Mouse (Mus musculus): ENCODE measurements around the gene Mlana. TPM values are rescaled to one million over a fixed set of nuclear protein-coding genes. Genes with fewer than 3 reads are reported as not detected.

Mlana gene
- polyA plus RNA-seq, 1 experiment from 2014 or later, result 0.26 TPM

DNA sequence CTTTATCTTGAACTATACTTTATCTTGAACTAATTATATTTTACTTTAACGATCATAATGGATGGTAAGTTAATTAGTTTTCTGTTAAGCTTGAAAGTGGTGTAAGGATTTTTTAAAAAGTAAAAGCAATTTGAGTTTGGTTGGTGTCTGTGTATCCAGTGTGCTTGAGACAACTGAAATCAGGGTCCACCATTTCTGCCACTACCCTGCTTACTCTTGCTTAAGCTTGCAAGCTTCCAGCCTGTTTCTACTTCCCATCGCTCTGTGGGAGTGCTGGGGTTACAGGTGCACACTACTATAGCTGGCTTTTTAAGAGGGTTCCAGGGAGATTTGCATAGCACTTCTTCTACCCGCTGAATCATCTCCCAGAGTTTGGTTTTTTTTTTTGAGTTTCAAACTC, 11.8 kb downstream of the Mlana start:
- no peak overlapping the region for H3K4me3 ChIP-seq (ENCODE audit: low read depth, low read length)
- no peaks in the 10 kb centered on the region for H3K27me3 ChIP-seq (ENCODE audit: control insufficient read depth, insufficient read depth, low read length)
- WGBS, result 82% methylated on average over 3 of the region's 3 CpGs
- H3K4me1 ChIP-seq (ENCODE audit: control insufficient read depth, insufficient read depth, low read length), result no peaks in the 10 kb centered on the region
- DNase-seq (ENCODE audit: low spot score, missing footprints) (peak; percentile 69), ATAC-seq (ENCODE audit: low FRiP score) (no peak)
- H3K9ac ChIP-seq (ENCODE audit: low read length), result no peak overlapping the region
- no peak overlapping the region for H3K4me2 ChIP-seq
- H3K36me3 ChIP-seq (ENCODE audit: control insufficient read depth, insufficient read depth, low read length), result no peaks in the 10 kb centered on the region
- no peak overlapping the region for H3K27ac ChIP-seq (ENCODE audit: low read depth, low read length)
- no peaks in the 10 kb centered on the region for H3K9me3 ChIP-seq (ENCODE audit: control insufficient read depth, low read length)

DNA sequence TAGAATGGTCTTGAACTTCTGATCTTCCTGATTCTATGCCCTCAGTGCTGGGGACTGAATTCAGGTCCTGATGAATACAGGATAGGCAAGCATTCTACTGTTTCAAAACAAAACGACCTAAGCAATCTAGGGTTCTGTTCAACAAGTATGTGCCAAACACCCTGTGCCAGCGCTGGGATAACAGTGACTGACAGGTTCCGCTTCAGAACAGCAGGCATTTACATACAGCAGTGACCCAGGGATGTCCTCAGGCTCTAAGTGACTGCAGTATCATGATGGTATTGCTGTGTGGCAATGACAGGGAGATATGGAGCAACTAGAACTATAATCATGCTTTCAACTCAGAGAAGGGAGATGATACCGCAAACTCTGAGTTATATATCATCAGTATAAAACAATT, 15.8 kb downstream of the Mlana start:
- peaks cover 4% of the 10 kb centered on the region; the same call in 1 of the 2 replicates for H3K36me3 ChIP-seq (ENCODE audit: control insufficient read depth, insufficient read depth, low read length)
- H3K4me3 ChIP-seq (ENCODE audit: low read depth, low read length), result no peak overlapping the region
- no peak overlapping the region for H3K4me2 ChIP-seq
- no peaks in the 10 kb centered on the region for H3K27me3 ChIP-seq (ENCODE audit: control insufficient read depth, insufficient read depth, low read length)
- DNase-seq (ENCODE audit: low spot score, missing footprints) (peak; percentile 56), ATAC-seq (ENCODE audit: low FRiP score) (no peak)
- WGBS, result 87% methylated on average over 4 of the region's 4 CpGs
- H3K9ac ChIP-seq (ENCODE audit: low read length), result no peak overlapping the region
- H3K9me3 ChIP-seq (ENCODE audit: control insufficient read depth, low read length), result no peaks in the 10 kb centered on the region
- H3K27ac ChIP-seq (ENCODE audit: low read depth, low read length), result no peak overlapping the region
- H3K4me1 ChIP-seq (ENCODE audit: control insufficient read depth, insufficient read depth, low read length), result no peaks in the 10 kb centered on the region

DNA sequence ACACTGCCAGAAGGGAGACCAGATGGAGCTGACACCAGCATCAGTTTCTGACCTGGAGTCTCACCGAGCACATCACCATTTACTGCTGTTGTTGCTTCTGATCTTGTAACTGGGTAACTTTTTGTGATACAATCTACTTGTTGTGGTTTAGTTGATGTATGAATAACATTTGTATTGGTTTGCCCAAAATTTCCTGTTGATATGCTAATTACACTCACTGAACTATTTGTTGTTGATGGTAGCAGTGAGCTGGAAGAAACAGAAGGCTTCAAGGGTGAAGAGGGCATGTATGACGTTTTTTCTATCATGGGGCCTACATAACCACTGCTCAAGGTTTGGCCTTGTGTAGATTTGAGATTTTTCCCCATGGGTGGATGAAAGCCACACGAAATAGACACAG, 20.2 kb downstream of the Mlana start:
- no peak overlapping the region for H3K4me2 ChIP-seq
- no peak for ATAC-seq (ENCODE audit: low FRiP score)
- no peaks in the 10 kb centered on the region for H3K4me1 ChIP-seq (ENCODE audit: control insufficient read depth, insufficient read depth, low read length)
- H3K27me3 ChIP-seq (ENCODE audit: control insufficient read depth, insufficient read depth, low read length), result no peaks in the 10 kb centered on the region
- H3K4me3 ChIP-seq (ENCODE audit: low read depth, low read length), result no peak overlapping the region
- no peaks in the 10 kb centered on the region for H3K9me3 ChIP-seq (ENCODE audit: control insufficient read depth, low read length)
- no peak overlapping the region for H3K27ac ChIP-seq (ENCODE audit: low read depth, low read length)
- H3K9ac ChIP-seq (ENCODE audit: low read length), result no peak overlapping the region
- peaks cover 11% of the 10 kb centered on the region for H3K36me3 ChIP-seq (ENCODE audit: control insufficient read depth, insufficient read depth, low read length)
- peak; percentile 33 for DNase-seq (ENCODE audit: low spot score, missing footprints)
- 93% methylated on average over 3 of the region's 3 CpGs for WGBS

DNA sequence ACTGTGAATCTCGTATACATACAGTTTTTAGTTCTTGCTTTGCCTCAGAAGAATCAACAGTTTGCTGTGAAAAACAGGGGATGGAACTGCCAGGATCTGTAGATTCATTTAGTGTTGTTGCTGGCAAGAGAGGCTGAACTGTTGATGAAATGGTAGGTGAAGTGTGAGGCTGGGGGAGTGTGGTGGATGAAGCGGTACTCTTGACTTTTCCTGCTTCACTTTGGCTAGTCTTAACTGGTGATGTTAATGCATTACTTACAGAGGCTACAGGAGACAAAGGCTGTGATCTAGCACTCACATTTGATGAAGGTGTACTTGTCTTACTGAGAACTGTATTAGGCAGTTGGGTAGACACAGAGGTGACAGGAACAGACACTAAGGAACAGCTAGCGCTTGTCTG, 20.9 kb downstream of the Mlana start:
- peak; percentile 51 for DNase-seq (ENCODE audit: low spot score, missing footprints)
- no peaks in the 10 kb centered on the region for H3K27me3 ChIP-seq (ENCODE audit: control insufficient read depth, insufficient read depth, low read length)
- H3K4me1 ChIP-seq (ENCODE audit: control insufficient read depth, insufficient read depth, low read length), result no peaks in the 10 kb centered on the region
- peaks cover 11% of the 10 kb centered on the region for H3K36me3 ChIP-seq (ENCODE audit: control insufficient read depth, insufficient read depth, low read length)
- H3K27ac ChIP-seq (ENCODE audit: low read depth, low read length), result no peak overlapping the region
- ATAC-seq (ENCODE audit: low FRiP score), result no peak
- H3K4me2 ChIP-seq, result no peak overlapping the region
- H3K9ac ChIP-seq (ENCODE audit: low read length), result no peak overlapping the region
- H3K9me3 ChIP-seq (ENCODE audit: control insufficient read depth, low read length), result no peaks in the 10 kb centered on the region
- H3K4me3 ChIP-seq (ENCODE audit: low read depth, low read length), result no peak overlapping the region
- WGBS, result 97% methylated on average over 3 of the region's 3 CpGs

DNA sequence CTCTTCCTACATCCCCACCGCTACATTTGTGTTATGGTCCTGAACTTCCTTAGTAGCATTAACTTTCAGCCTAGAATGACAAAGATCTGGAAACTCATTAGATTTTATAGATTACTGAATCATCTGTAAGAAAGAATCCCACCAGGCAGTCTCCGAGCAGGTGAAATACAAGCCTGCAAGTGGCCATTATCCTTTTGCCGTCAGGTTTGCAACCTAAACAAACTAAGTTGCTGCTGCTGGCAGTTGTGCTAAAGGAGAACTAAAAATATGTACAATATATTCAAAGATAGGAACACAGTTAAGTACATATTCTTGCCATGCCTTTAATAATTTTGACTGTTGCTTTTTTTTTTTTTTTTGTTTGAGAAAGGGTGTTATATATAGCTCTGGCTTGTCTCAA, 37.8 kb downstream of the Mlana start:
- 87% methylated on average over 3 of the region's 3 CpGs for WGBS
- Histone ChIP-seq H3K27me3 (ENCODE audit: control insufficient read depth, insufficient read depth, low read length) (no peaks in the 10 kb centered on the region), H3K9me3 (ENCODE audit: control insufficient read depth, low read length) (no peaks in the 10 kb centered on the region), H3K4me3 (ENCODE audit: low read depth, low read length) (no peak overlapping the region), H3K4me2 (no peak overlapping the region), H3K9ac (ENCODE audit: low read length) (no peak overlapping the region), H3K36me3 (ENCODE audit: control insufficient read depth, insufficient read depth, low read length) (no peaks in the 10 kb centered on the region), H3K4me1 (ENCODE audit: control insufficient read depth, insufficient read depth, low read length) (no peaks in the 10 kb centered on the region), H3K27ac (ENCODE audit: low read depth, low read length) (no peak overlapping the region)
- peak; percentile 73 for DNase-seq (ENCODE audit: low spot score, missing footprints)
- ATAC-seq (ENCODE audit: low FRiP score), result no peak

DNA sequence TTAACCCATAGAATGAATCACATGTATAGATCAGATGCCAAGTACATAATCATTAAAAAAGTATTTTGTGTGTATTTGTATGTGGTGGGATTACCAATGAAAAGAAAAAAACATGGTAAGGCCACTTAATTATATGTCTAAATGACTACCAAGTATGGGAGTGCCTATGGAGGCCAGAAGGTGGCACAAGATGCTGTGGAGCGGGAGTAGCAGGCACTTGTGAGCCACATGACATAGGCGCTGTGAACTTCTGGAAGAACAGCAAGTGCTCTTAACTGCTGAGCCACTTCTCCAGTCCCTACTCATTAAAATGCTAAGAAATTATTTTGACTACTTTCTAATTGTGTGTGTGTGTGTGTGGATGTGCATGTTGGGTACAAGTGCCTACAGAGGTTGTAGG, 42.0 kb downstream of the Mlana start:
- no peak overlapping the region for H3K4me3 ChIP-seq (ENCODE audit: low read depth, low read length)
- H3K9ac ChIP-seq (ENCODE audit: low read length), result no peak overlapping the region
- WGBS, result 81% methylated on average over 2 of the region's 2 CpGs
- ATAC-seq (ENCODE audit: low FRiP score), result no peak
- no peaks in the 10 kb centered on the region for H3K27me3 ChIP-seq (ENCODE audit: control insufficient read depth, insufficient read depth, low read length)
- H3K27ac ChIP-seq (ENCODE audit: low read depth, low read length), result no peak overlapping the region
- H3K9me3 ChIP-seq (ENCODE audit: control insufficient read depth, low read length), result no peaks in the 10 kb centered on the region
- H3K36me3 ChIP-seq (ENCODE audit: control insufficient read depth, insufficient read depth, low read length), result no peaks in the 10 kb centered on the region
- H3K4me1 ChIP-seq (ENCODE audit: control insufficient read depth, insufficient read depth, low read length), result no peaks in the 10 kb centered on the region
- H3K4me2 ChIP-seq, result no peak overlapping the region
- DNase-seq (ENCODE audit: low spot score, missing footprints), result peak; percentile 82

DNA sequence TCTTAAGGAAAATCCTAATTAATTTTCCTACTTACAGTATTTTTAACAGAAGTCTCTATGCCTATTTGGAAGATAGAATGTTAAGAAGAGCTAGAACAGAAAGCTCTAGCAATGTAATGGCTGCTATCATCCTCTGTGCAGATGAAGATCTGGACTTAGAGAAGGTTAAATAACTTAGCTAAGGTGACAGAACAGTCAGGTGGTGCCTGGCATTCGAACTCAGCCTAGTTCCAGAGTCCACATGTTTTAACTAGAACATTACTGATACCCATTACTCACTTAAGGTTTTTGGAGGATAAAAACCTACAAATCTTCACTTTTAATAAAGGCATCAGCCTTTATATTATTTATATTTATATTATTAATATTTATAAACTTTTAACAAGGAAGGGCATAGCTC, 43.0 kb downstream of the Mlana start:
- no peak for ATAC-seq (ENCODE audit: low FRiP score)
- Histone ChIP-seq H3K4me1 (ENCODE audit: control insufficient read depth, insufficient read depth, low read length) (no peaks in the 10 kb centered on the region), H3K36me3 (ENCODE audit: control insufficient read depth, insufficient read depth, low read length) (no peaks in the 10 kb centered on the region), H3K27me3 (ENCODE audit: control insufficient read depth, insufficient read depth, low read length) (no peaks in the 10 kb centered on the region), H3K4me2 (no peak overlapping the region), H3K27ac (ENCODE audit: low read depth, low read length) (no peak overlapping the region), H3K9me3 (ENCODE audit: control insufficient read depth, low read length) (no peaks in the 10 kb centered on the region), H3K9ac (ENCODE audit: low read length) (no peak overlapping the region), H3K4me3 (ENCODE audit: low read depth, low read length) (no peak overlapping the region)
- 83% methylated on average over 1 of the region's 1 CpGs for WGBS
- DNase-seq (ENCODE audit: low spot score, missing footprints), result no peak

DNA sequence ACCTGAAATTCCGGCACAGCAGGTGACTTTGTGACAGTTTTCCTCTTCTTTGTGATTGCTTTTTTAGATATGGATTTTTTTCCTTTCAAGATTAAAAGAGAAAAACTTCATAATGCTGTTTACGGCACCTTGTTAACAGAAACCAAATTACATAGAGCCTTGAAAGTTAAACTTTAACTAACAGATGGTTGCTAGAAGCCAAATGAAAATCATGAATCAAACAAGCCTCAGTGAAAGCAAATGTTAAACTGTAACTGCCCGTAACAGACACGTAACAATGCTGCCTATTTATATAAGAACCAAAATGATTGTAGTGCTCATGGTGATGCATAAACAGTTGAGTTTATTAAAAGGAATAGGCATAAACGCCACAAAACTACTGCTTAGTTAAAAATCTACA, 45.9 kb downstream of the Mlana start:
- Histone ChIP-seq H3K4me1 (ENCODE audit: control insufficient read depth, insufficient read depth, low read length) (no peaks in the 10 kb centered on the region), H3K36me3 (ENCODE audit: control insufficient read depth, insufficient read depth, low read length) (no peaks in the 10 kb centered on the region), H3K9me3 (ENCODE audit: control insufficient read depth, low read length) (no peaks in the 10 kb centered on the region), H3K27ac (ENCODE audit: low read depth, low read length) (no peak overlapping the region), H3K4me2 (no peak overlapping the region), H3K27me3 (ENCODE audit: control insufficient read depth, insufficient read depth, low read length) (no peaks in the 10 kb centered on the region), H3K9ac (ENCODE audit: low read length) (no peak overlapping the region), H3K4me3 (ENCODE audit: low read depth, low read length) (no peak overlapping the region)
- 92% methylated on average over 5 of the region's 5 CpGs for WGBS
- ATAC-seq (ENCODE audit: low FRiP score) (no peak), DNase-seq (ENCODE audit: low spot score, missing footprints) (no peak)

DNA sequence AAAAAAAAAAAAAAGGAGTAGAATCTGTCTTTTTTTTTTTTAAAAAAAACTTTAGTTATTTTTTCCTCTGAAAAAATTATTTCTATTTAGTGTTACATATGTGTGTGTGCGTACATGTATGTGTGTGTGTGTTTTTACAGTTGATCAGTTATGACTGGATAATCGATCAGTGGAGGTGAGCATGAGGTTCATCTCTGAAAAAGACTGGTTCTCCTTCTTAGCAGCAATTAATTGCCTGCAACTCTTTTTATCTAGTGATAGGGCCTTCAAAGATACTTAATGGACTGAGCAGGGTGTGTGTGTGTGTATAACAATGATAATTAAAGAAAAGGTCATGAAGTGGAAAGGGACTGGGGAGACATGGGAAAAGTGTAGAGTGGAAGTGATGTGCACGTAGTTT, 53.4 kb downstream of the Mlana start:
- Histone ChIP-seq H3K4me1 (ENCODE audit: control insufficient read depth, insufficient read depth, low read length) (no peaks in the 10 kb centered on the region), H3K9me3 (ENCODE audit: control insufficient read depth, low read length) (no peaks in the 10 kb centered on the region), H3K27ac (ENCODE audit: low read depth, low read length) (no peak overlapping the region), H3K36me3 (ENCODE audit: control insufficient read depth, insufficient read depth, low read length) (no peaks in the 10 kb centered on the region), H3K9ac (ENCODE audit: low read length) (no peak overlapping the region), H3K27me3 (ENCODE audit: control insufficient read depth, insufficient read depth, low read length) (no peaks in the 10 kb centered on the region), H3K4me2 (no peak overlapping the region), H3K4me3 (ENCODE audit: low read depth, low read length) (no peak overlapping the region)
- WGBS, result 95% methylated on average over 3 of the region's 3 CpGs
- no peak for ATAC-seq (ENCODE audit: low FRiP score)
- no peak for DNase-seq (ENCODE audit: low spot score, missing footprints)

DNA sequence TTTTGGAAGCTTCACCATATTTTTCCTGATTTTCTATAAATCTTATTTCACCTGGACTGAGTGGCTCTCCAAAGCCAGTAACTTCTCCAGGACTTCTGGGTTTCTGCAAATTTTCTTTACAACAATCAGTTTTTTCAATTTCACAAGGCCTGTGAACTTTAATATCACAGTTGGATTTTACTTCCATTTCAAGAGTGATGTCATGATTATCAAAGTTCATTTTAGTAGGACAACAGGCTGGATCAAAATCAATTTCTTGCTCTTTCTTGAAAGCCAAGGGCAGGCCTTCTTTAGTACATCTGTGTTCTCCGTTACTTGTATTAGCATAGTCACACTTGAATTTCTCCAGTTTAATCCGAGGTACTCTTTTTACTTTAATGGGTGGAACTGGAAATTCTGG, 56.3 kb downstream of the Mlana start:
- no peaks in the 10 kb centered on the region for H3K4me1 ChIP-seq (ENCODE audit: control insufficient read depth, insufficient read depth, low read length)
- no peaks in the 10 kb centered on the region for H3K27me3 ChIP-seq (ENCODE audit: control insufficient read depth, insufficient read depth, low read length)
- no peaks in the 10 kb centered on the region for H3K9me3 ChIP-seq (ENCODE audit: control insufficient read depth, low read length)
- WGBS, result 91% methylated on average over 2 of the region's 2 CpGs
- no peak overlapping the region for H3K4me2 ChIP-seq
- H3K4me3 ChIP-seq (ENCODE audit: low read depth, low read length), result no peak overlapping the region
- DNase-seq (ENCODE audit: low spot score, missing footprints) (no peak), ATAC-seq (ENCODE audit: low FRiP score) (no peak)
- no peak overlapping the region for H3K27ac ChIP-seq (ENCODE audit: low read depth, low read length)
- no peak overlapping the region for H3K9ac ChIP-seq (ENCODE audit: low read length)
- H3K36me3 ChIP-seq (ENCODE audit: control insufficient read depth, insufficient read depth, low read length), result no peaks in the 10 kb centered on the region

Measured in midbrain, embryonic 11.5 days (tissue).